Mouse (Mus musculus) embryonic fibroblast, embryonic 13.5 days (primary cell): ENCODE data around the gene Sec23a. TPM values are rescaled to one million over a fixed set of nuclear protein-coding genes. Genes with fewer than 3 reads are reported as not detected.

Experiments used
- H3K27ac ChIP-seq: 2 replicates; pipeline ENCODE4 v1.5.1; 2012; ENCODE audit warnings: low read length, control low read depth, inconsistent platforms; ENCODE audit not compliant: insufficient read depth
- H3K4me1 ChIP-seq: 2 replicates; pipeline ENCODE4 v1.6.1; 2011; ENCODE audit warnings: low read length; ENCODE audit not compliant: control insufficient read depth, insufficient read depth
- H3K4me3 ChIP-seq: 2 replicates; pipeline ENCODE4 v1.5.1; 2011; ENCODE audit warnings: mild to moderate bottlenecking, control low read depth, low read length; ENCODE audit not compliant: insufficient read depth
- CTCF ChIP-seq: IDR thresholded peaks from 2 replicates; pipeline ENCODE4 v1.5.1; 2011; ENCODE audit warnings: mild to moderate bottlenecking, control low read depth, low read length, moderate library complexity, borderline replicate concordance; ENCODE audit not compliant: insufficient read depth
- POLR2A ChIP-seq: IDR thresholded peaks from 2 replicates; pipeline ENCODE4 v1.6.1; 2011; ENCODE audit warnings: low read depth, mild to moderate bottlenecking, control low read depth, low read length, moderate library complexity
- polyA plus RNA-seq: library from polyadenylated mRNA; stranded (reverse); fragments of >200 nt; gene quantifications from 2 replicates; pipeline ENCODE4 v1.2.4, GENCODE M21; 2011; ENCODE audit warnings: low read depth; ENCODE audit not compliant: missing spikeins, insufficient read length

Sec23a gene
- polyA plus RNA-seq, 1 experiment, result 165 TPM

DNA sequence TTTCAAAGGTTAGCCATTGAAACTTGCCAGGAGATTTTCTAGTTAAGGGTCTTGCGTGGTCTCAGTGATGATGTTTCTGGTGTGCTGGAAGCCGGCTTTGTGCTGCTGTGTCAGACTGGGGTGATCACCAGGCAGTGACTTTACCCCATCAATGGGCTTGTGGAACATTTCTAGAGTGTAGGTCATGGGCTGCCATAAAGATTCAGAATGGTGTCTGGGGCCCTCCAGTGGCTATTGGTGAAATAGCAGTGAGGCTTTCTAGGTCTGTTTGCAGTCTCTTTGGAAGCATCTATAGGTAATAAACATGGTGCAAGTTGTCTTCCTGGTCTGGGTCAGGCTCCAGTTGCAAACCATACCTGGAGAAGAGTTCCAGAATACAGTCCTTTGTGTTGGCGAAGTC is 87.8 kb downstream of the Sec23a start:
- Histone ChIP-seq H3K4me1 (no peaks in the 10 kb centered on the region), H3K27ac (no peak overlapping the region), H3K4me3 (no peak overlapping the region)
- TF ChIP-seq CTCF, result no peak

DNA sequence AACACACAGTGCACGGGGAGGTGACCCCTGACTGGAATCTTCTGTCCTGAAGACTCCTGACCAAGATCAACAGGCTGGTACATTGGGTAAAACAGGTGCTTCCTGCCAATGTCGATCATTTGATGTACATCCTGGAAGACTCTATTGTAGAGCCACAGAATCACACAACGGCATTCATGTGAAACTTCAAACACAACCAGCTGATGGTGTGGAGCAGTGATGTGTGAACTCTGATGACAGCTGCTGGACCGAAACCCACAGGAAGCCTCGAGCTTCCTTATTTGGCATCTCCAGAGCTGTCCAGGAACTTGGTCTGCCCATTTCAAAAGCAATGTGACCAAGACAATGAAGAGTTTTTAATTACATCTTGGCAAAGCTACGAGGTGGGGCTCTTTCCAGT is 91.0 kb downstream of the Sec23a start:
- H3K4me1 ChIP-seq, result no peaks in the 10 kb centered on the region
- no peak overlapping the region for H3K27ac ChIP-seq
- TF ChIP-seq CTCF, result no peak
- no peak for TF ChIP-seq POLR2A
- no peak overlapping the region for H3K4me3 ChIP-seq

DNA sequence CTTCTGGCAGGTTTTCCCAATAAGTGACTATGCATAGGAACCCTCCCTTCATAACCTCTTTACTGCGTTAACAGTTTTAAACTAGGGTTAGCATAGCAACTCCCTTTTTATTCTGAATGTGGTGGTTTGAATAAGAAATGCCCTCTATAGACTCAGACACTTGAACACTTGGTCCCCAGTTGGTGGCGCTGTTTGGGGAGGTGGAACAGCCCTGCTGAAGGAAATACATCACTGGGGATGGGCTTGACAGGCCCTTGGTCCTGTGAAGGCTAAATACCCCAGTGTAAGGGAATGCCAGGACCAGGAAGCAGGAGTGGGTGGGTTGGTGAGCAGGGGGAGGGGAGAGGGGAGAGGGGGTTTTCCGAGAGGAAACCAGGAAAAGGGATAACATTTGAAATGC is 92.3 kb downstream of the Sec23a start:
- Histone ChIP-seq H3K4me3 (no peak overlapping the region), H3K4me1 (no peaks in the 10 kb centered on the region), H3K27ac (no peak overlapping the region)
- TF ChIP-seq POLR2A (no peak), CTCF (no peak)

DNA sequence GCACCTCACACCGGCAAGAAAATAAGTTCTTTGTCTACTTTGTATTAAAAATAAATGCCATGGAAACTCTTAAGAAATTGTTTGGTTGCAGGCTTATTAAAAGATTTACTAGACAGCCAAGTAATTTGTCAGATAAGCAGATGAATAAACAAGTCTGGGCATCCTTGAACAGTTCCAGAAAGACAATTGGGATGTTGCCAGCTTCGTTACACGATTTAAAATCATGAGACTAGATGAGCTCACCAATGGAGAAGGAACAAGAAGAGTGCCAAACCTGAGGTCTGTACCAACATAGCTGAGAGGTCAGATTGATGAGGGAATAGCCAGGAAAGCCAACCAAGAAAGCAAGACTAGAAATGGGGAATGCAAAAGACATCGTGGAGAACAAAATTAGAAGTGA is 102.0 kb downstream of the Sec23a start:
- TF ChIP-seq POLR2A, result no peak
- Histone ChIP-seq H3K4me3 (no peak overlapping the region), H3K4me1 (no peaks in the 10 kb centered on the region), H3K27ac (no peak overlapping the region)

Other genes starting within 250 kb of the Sec23a start
- 10.3 and 11.4 TPM in 2 replicates for gene Gemin2, start 1.4 kb upstream of the Sec23a start, polyA plus RNA-seq
- 98.2 and 106 TPM in 2 replicates for gene Trappc6b, start 49.5 kb upstream of the Sec23a start, polyA plus RNA-seq
- gene Pnn, start 54.9 kb upstream of the Sec23a start, polyA plus RNA-seq, result 71.0 and 84.6 TPM in 2 replicates
- gene Mia2, start 83.8 kb upstream of the Sec23a start, polyA plus RNA-seq, result 72.2 and 75.9 TPM in 2 replicates
- gene Fbxo33, start 207.7 kb upstream of the Sec23a start, polyA plus RNA-seq, result 16.3 and 18.1 TPM in 2 replicates